Mouse (Mus musculus): ENCODE results near the gene D930020B18Rik. TPM values are rescaled to one million over a fixed set of nuclear protein-coding genes. Genes with fewer than 3 reads are reported as not detected.

Gene D930020B18Rik
- polyA plus RNA-seq, 1 experiment from 2014 or later, result not detected

DNA sequence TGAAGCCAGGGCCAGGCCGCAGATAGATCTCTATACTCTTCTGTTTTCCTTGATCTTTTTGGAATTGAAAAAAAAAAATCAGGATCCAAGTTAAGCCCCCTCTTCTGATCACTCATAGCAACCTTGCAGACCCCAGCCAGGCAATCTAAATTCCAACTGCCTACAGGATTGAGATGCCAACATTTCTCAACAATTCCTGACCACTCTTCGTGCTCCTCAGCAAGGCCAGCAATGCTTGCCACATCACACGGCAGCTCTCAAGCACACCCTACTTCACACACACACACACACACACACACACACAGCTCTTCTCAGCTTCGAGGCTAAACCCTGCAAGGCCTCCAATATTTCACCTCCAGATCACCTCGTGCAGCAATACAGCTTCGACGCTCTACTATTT lies 17.7 kb upstream of the D930020B18Rik start:
- H3K4me1 ChIP-seq (ENCODE audit: insufficient read depth), result peaks cover 20% of the 10 kb centered on the region; the same call in 1 of the 2 replicates
- no peak overlapping the region for H3K27ac ChIP-seq (ENCODE audit: low read depth)
- peak overlapping the region; percentile 87; the same call in 1 of the 2 replicates for H3K4me2 ChIP-seq (ENCODE audit: low read depth, low read length)
- no peaks in the 10 kb centered on the region for H3K27me3 ChIP-seq (ENCODE audit: insufficient read depth, low read length)
- 66% methylated on average over 7 of the region's 7 CpGs for WGBS (ENCODE audit: insufficient replicate concordance)
- no peak for ATAC-seq
- no peak overlapping the region for H3K9ac ChIP-seq (replicated peaks)
- H3K36me3 ChIP-seq (replicated peaks; ENCODE audit: insufficient read depth, low read length), result peaks cover 32% of the 10 kb centered on the region
- no peak for TF ChIP-seq CTCF (IDR thresholded peaks at IDR 0.05; ENCODE audit: low read depth)
- no peak for TF ChIP-seq EP300 (IDR thresholded peaks at IDR 0.05; ENCODE audit: low read depth)
- DNase-seq, result no peak
- H3K4me3 ChIP-seq (ENCODE audit: low read depth, low read length), result no peak overlapping the region
- no peaks in the 10 kb centered on the region for H3K9me3 ChIP-seq (ENCODE audit: low read length)

DNA sequence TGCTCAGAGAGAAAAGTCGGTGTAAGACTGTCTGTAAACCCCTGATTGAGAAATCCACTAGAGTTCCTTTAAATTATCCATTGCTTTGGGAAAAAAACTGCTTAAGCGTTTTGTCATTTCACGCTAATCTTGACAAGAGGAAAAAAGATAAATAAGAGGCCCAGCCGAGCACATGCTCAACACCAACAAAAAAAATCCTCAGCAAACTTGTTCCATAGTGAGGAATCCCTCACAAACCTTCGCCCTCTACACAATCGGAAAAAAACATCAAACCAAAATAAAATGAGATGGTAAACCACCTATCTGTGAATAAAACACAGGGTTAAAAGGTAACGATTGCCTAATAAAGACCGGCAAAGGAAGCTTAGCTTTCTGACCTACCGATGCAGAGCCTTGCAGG lies 16.4 kb upstream of the D930020B18Rik start:
- TF ChIP-seq EP300 (IDR thresholded peaks at IDR 0.05; ENCODE audit: low read depth) (no peak), CTCF (IDR thresholded peaks at IDR 0.05; ENCODE audit: low read depth) (no peak)
- Histone ChIP-seq H3K9ac (replicated peaks) (peak overlapping the region; percentile 85), H3K9me3 (ENCODE audit: low read length) (no peaks in the 10 kb centered on the region), H3K4me2 (ENCODE audit: low read depth, low read length) (peak overlapping the region; percentile 87), H3K4me3 (ENCODE audit: low read depth, low read length) (peak overlapping the region; percentile 84), H3K4me1 (ENCODE audit: insufficient read depth) (peaks cover 20% of the 10 kb centered on the region; the same call in 1 of the 2 replicates), H3K27me3 (ENCODE audit: insufficient read depth, low read length) (no peaks in the 10 kb centered on the region), H3K36me3 (replicated peaks; ENCODE audit: insufficient read depth, low read length) (peaks cover 21% of the 10 kb centered on the region), H3K27ac (ENCODE audit: low read depth) (peak overlapping the region; percentile 95)
- DNase-seq (no peak), ATAC-seq (no peak)
- 4% methylated on average over 9 of the region's 9 CpGs for WGBS (ENCODE audit: insufficient replicate concordance)

GRCm38 (mm10) chr10:121625407-121626185 lies 15.8 kb upstream of the D930020B18Rik start:
- DNase-seq, result no peak
- TF ChIP-seq EP300 (IDR thresholded peaks at IDR 0.05; ENCODE audit: low read depth) (no peak), CTCF (IDR thresholded peaks at IDR 0.05; ENCODE audit: low read depth) (0 out of 2 replicates have a peak, but pooled peaks have one; percentile 3)
- peak overlapping the region; percentile 87 for H3K4me2 ChIP-seq (ENCODE audit: low read depth, low read length)
- peak; percentile 62 for ATAC-seq
- H3K9me3 ChIP-seq (ENCODE audit: low read length), result no peaks in the 10 kb centered on the region
- peak overlapping the region; percentile 95 for H3K27ac ChIP-seq (ENCODE audit: low read depth)
- peak overlapping the region; percentile 84 for H3K4me3 ChIP-seq (ENCODE audit: low read depth, low read length)
- under 1% methylated on average over 41 of the region's 41 CpGs for WGBS (ENCODE audit: insufficient replicate concordance)
- H3K36me3 ChIP-seq (replicated peaks; ENCODE audit: insufficient read depth, low read length), result peaks cover 16% of the 10 kb centered on the region
- H3K4me1 ChIP-seq (ENCODE audit: insufficient read depth), result peaks cover 20% of the 10 kb centered on the region; the same call in 1 of the 2 replicates
- H3K27me3 ChIP-seq (ENCODE audit: insufficient read depth, low read length), result no peaks in the 10 kb centered on the region
- peak overlapping the region; percentile 85 for H3K9ac ChIP-seq (replicated peaks)

GRCm38 (mm10) chr10:121626186-121626882 lies 15.1 kb upstream of the D930020B18Rik start, which contains the start of gene Xpot:
TSS of gene Xpot (minus strand) at chr10:121626332.
- Histone ChIP-seq H3K9me3 (ENCODE audit: low read length) (no peaks in the 10 kb centered on the region), H3K4me2 (ENCODE audit: low read depth, low read length) (peak within 1 kb of the TSS; percentile 87), H3K4me1 (ENCODE audit: insufficient read depth) (peaks cover 20% of the 10 kb centered on the region; the same call in 1 of the 2 replicates), H3K27me3 (ENCODE audit: insufficient read depth, low read length) (no peaks in the 10 kb centered on the region), H3K27ac (ENCODE audit: low read depth) (peak within 1 kb of the TSS; percentile 95), H3K36me3 (replicated peaks; ENCODE audit: insufficient read depth, low read length) (peaks cover 11% of the 10 kb centered on the region), H3K4me3 (ENCODE audit: low read depth, low read length) (peak within 1 kb of the TSS; percentile 84), H3K9ac (replicated peaks) (peak within 1 kb of the TSS; percentile 85)
- peak; percentile 99 for DNase-seq
- WGBS (ENCODE audit: insufficient replicate concordance), result under 1% methylated on average over 67 of the region's 70 CpGs
- TF ChIP-seq EP300 (IDR thresholded peaks at IDR 0.05; ENCODE audit: low read depth), result no peak
- 0 out of 2 replicates have a peak, but pooled peaks have one; percentile 7 for TF ChIP-seq CTCF (IDR thresholded peaks at IDR 0.05; ENCODE audit: low read depth)
- ATAC-seq, result peak; percentile 98

GRCm38 (mm10) chr10:121627216-121627852 lies 14.1 kb upstream of the D930020B18Rik start:
- H3K4me1 ChIP-seq (ENCODE audit: insufficient read depth), result peaks cover 17% of the 10 kb centered on the region; the same call in 1 of the 2 replicates
- WGBS (ENCODE audit: insufficient replicate concordance), result 71% methylated on average over 10 of the region's 10 CpGs
- peak overlapping the region; percentile 66; the same call in 1 of the 2 replicates for H3K27ac ChIP-seq (ENCODE audit: low read depth)
- H3K27me3 ChIP-seq (ENCODE audit: insufficient read depth, low read length), result no peaks in the 10 kb centered on the region
- no peak for ATAC-seq
- H3K4me2 ChIP-seq (ENCODE audit: low read depth, low read length), result peak overlapping the region; percentile 87
- H3K9ac ChIP-seq (replicated peaks), result no peak overlapping the region; the same call in 1 of the 2 replicates
- no peak for DNase-seq
- H3K36me3 ChIP-seq (replicated peaks; ENCODE audit: insufficient read depth, low read length), result peaks cover 1% of the 10 kb centered on the region; the same call in 1 of the 2 replicates
- H3K9me3 ChIP-seq (ENCODE audit: low read length), result no peaks in the 10 kb centered on the region
- no peak for TF ChIP-seq CTCF (IDR thresholded peaks at IDR 0.05; ENCODE audit: low read depth)
- TF ChIP-seq EP300 (IDR thresholded peaks at IDR 0.05; ENCODE audit: low read depth), result no peak
- no peak overlapping the region for H3K4me3 ChIP-seq (ENCODE audit: low read depth, low read length)

All from liver, postnatal 0 days (tissue).